Mouse (Mus musculus) heart, adult 2 months (tissue): ENCODE data around the gene Alad.

ENCODE experiments used
- CTCF ChIP-seq: fragments of 200-600 bp; IDR thresholded peaks from 2 replicates; pipeline ENCODE4 v1.8.1; 2022; ENCODE audit warnings: antibody characterized with exemption, mild to moderate bottlenecking, moderate library complexity
- EP300 ChIP-seq: fragments of 200-500 bp; IDR thresholded peaks from 2 replicates; pipeline ENCODE4 v1.6.1; 2011; ENCODE audit warnings: low read depth, low read length, control low read depth; ENCODE audit not compliant: insufficient read depth
- POLR2A ChIP-seq: fragments of 200-500 bp; IDR thresholded peaks from 2 replicates; pipeline ENCODE4 v1.6.1; 2011; ENCODE audit warnings: mild to moderate bottlenecking, low read depth, low read length, control low read depth; ENCODE audit not compliant: insufficient read depth

DNA sequence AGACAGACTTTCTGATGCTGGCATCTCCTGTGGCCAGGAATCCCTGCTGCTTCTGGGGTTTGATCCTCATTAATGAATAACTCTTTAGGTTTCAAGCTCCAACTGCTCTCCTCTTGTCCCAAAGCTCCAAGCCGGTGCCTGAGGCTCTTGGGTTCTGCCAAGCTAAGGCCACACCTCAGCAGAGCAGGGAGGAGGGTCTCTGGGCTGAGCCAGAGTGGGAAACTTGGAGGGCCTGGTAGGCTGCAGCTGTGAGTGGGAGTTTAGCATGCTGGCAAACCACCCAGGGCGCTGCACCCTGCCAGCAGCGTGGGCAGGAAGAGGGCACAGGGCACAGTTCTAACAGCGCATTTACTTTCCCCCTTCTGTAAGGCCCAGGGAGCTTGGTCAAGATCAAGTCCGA lies 10.9 kb downstream of the Alad start:
- no peak for TF ChIP-seq CTCF
- no peak for TF ChIP-seq EP300
- TF ChIP-seq POLR2A, result no peak
